Mouse (Mus musculus): ENCODE measurements around the gene Exoc3l2. TPM values are rescaled to one million over a fixed set of nuclear protein-coding genes. Genes with fewer than 3 reads are reported as not detected.
A peak's percentile ranks its signal among the peaks of the same experiment; 100 is the strongest.

Gene Exoc3l2
- polyA plus RNA-seq, 1 experiment: 3.0 TPM

- no peaks in the 10 kb centered on the region for H3K9me3 ChIP-seq (replicated peaks; ENCODE audit: control insufficient read depth, insufficient read depth, low read length, poor library complexity, severe bottlenecking)
- H3K27me3 ChIP-seq (ENCODE audit: control insufficient read depth, insufficient read depth, low read length, poor library complexity, severe bottlenecking): no peaks in the 10 kb centered on the region
- H3K4me3 ChIP-seq (ENCODE audit: low read depth, low read length): no peak overlapping the region
- TF ChIP-seq CTCF (IDR thresholded peaks at IDR 0.05; ENCODE audit: low read depth, low read length) (no peak), EP300 (IDR thresholded peaks at IDR 0.05; ENCODE audit: insufficient read depth, low read depth, low read length) (no peak), POLR2A (IDR thresholded peaks at IDR 0.05; ENCODE audit: insufficient read depth, low read length) (no peak)
- peaks cover 4% of the 10 kb centered on the region for H3K4me1 ChIP-seq (ENCODE audit: control insufficient read depth, insufficient read depth, low read length)
- H3K9ac ChIP-seq (ENCODE audit: low read depth, poor library complexity, severe bottlenecking): no peak overlapping the region
- no peak overlapping the region for H3K27ac ChIP-seq (ENCODE audit: insufficient read depth, low read length)
- no peaks in the 10 kb centered on the region for H3K36me3 ChIP-seq (ENCODE audit: control insufficient read depth, insufficient read depth, low read length, poor library complexity, severe bottlenecking)
Observed at GRCm38 (mm10) chr7:19472403-19472802, 9.3 kb downstream of the Exoc3l2 start.

GRCm38 (mm10) chr7:19473875-19474443, 10.8 kb downstream of the Exoc3l2 start:
- Histone ChIP-seq H3K9me3 (replicated peaks; ENCODE audit: control insufficient read depth, insufficient read depth, low read length, poor library complexity, severe bottlenecking) (no peaks in the 10 kb centered on the region), H3K36me3 (ENCODE audit: control insufficient read depth, insufficient read depth, low read length, poor library complexity, severe bottlenecking) (no peaks in the 10 kb centered on the region), H3K4me3 (ENCODE audit: low read depth, low read length) (peak overlapping the region; percentile 56), H3K9ac (ENCODE audit: low read depth, poor library complexity, severe bottlenecking) (peak overlapping the region; percentile 62), H3K27ac (ENCODE audit: insufficient read depth, low read length) (no peak overlapping the region), H3K27me3 (ENCODE audit: control insufficient read depth, insufficient read depth, low read length, poor library complexity, severe bottlenecking) (no peaks in the 10 kb centered on the region), H3K4me1 (ENCODE audit: control insufficient read depth, insufficient read depth, low read length) (no peaks in the 10 kb centered on the region)
- TF ChIP-seq EP300 (IDR thresholded peaks at IDR 0.05; ENCODE audit: insufficient read depth, low read depth, low read length) (no peak), CTCF (IDR thresholded peaks at IDR 0.05; ENCODE audit: low read depth, low read length) (no peak), POLR2A (IDR thresholded peaks at IDR 0.05; ENCODE audit: insufficient read depth, low read length) (no peak)

- Histone ChIP-seq H3K27me3 (ENCODE audit: control insufficient read depth, insufficient read depth, low read length, poor library complexity, severe bottlenecking) (no peaks in the 10 kb centered on the region), H3K36me3 (ENCODE audit: control insufficient read depth, insufficient read depth, low read length, poor library complexity, severe bottlenecking) (no peaks in the 10 kb centered on the region), H3K9ac (ENCODE audit: low read depth, poor library complexity, severe bottlenecking) (no peak overlapping the region), H3K27ac (ENCODE audit: insufficient read depth, low read length) (no peak overlapping the region), H3K9me3 (replicated peaks; ENCODE audit: control insufficient read depth, insufficient read depth, low read length, poor library complexity, severe bottlenecking) (no peaks in the 10 kb centered on the region), H3K4me3 (ENCODE audit: low read depth, low read length) (no peak overlapping the region), H3K4me1 (ENCODE audit: control insufficient read depth, insufficient read depth, low read length) (no peaks in the 10 kb centered on the region)
- TF ChIP-seq POLR2A (IDR thresholded peaks at IDR 0.05; ENCODE audit: insufficient read depth, low read length): no peak
- peak; percentile 8 for TF ChIP-seq CTCF (IDR thresholded peaks at IDR 0.05; ENCODE audit: low read depth, low read length)
Observed at GRCm38 (mm10) chr7:19477084-19477483, 14.0 kb downstream of the Exoc3l2 start.

- Histone ChIP-seq H3K9me3 (replicated peaks; ENCODE audit: control insufficient read depth, insufficient read depth, low read length, poor library complexity, severe bottlenecking) (no peaks in the 10 kb centered on the region), H3K27ac (ENCODE audit: insufficient read depth, low read length) (no peak overlapping the region), H3K36me3 (ENCODE audit: control insufficient read depth, insufficient read depth, low read length, poor library complexity, severe bottlenecking) (no peaks in the 10 kb centered on the region), H3K27me3 (ENCODE audit: control insufficient read depth, insufficient read depth, low read length, poor library complexity, severe bottlenecking) (no peaks in the 10 kb centered on the region), H3K4me3 (ENCODE audit: low read depth, low read length) (no peak overlapping the region), H3K9ac (ENCODE audit: low read depth, poor library complexity, severe bottlenecking) (no peak overlapping the region), H3K4me1 (ENCODE audit: control insufficient read depth, insufficient read depth, low read length) (no peaks in the 10 kb centered on the region)
- TF ChIP-seq POLR2A (IDR thresholded peaks at IDR 0.05; ENCODE audit: insufficient read depth, low read length): no peak
- peak; percentile 37 for TF ChIP-seq CTCF (IDR thresholded peaks at IDR 0.05; ENCODE audit: low read depth, low read length)
- no peak for TF ChIP-seq EP300 (IDR thresholded peaks at IDR 0.05; ENCODE audit: insufficient read depth, low read depth, low read length)
Observed at GRCm38 (mm10) chr7:19477624-19478384, 14.7 kb downstream of the Exoc3l2 start.

- no peaks in the 10 kb centered on the region for H3K4me1 ChIP-seq (ENCODE audit: control insufficient read depth, insufficient read depth, low read length)
- no peak overlapping the region for H3K4me3 ChIP-seq (ENCODE audit: low read depth, low read length)
- no peak for TF ChIP-seq EP300 (IDR thresholded peaks at IDR 0.05; ENCODE audit: insufficient read depth, low read depth, low read length)
- TF ChIP-seq CTCF (IDR thresholded peaks at IDR 0.05; ENCODE audit: low read depth, low read length): no peak
- TF ChIP-seq POLR2A (IDR thresholded peaks at IDR 0.05; ENCODE audit: insufficient read depth, low read length): no peak
- no peaks in the 10 kb centered on the region for H3K9me3 ChIP-seq (replicated peaks; ENCODE audit: control insufficient read depth, insufficient read depth, low read length, poor library complexity, severe bottlenecking)
- no peak overlapping the region for H3K27ac ChIP-seq (ENCODE audit: insufficient read depth, low read length)
- H3K36me3 ChIP-seq (ENCODE audit: control insufficient read depth, insufficient read depth, low read length, poor library complexity, severe bottlenecking): no peaks in the 10 kb centered on the region
- H3K27me3 ChIP-seq (ENCODE audit: control insufficient read depth, insufficient read depth, low read length, poor library complexity, severe bottlenecking): no peaks in the 10 kb centered on the region
- H3K9ac ChIP-seq (ENCODE audit: low read depth, poor library complexity, severe bottlenecking): no peak overlapping the region
Observed at GRCm38 (mm10) chr7:19483281-19483680, 20.1 kb downstream of the Exoc3l2 start.

GRCm38 (mm10) chr7:19485488-19485887, 22.4 kb downstream of the Exoc3l2 start:
- Histone ChIP-seq H3K27me3 (ENCODE audit: control insufficient read depth, insufficient read depth, low read length, poor library complexity, severe bottlenecking) (no peaks in the 10 kb centered on the region; the same call in 1 of the 2 replicates), H3K27ac (ENCODE audit: insufficient read depth, low read length) (no peak overlapping the region), H3K9me3 (replicated peaks; ENCODE audit: control insufficient read depth, insufficient read depth, low read length, poor library complexity, severe bottlenecking) (no peaks in the 10 kb centered on the region), H3K36me3 (ENCODE audit: control insufficient read depth, insufficient read depth, low read length, poor library complexity, severe bottlenecking) (no peaks in the 10 kb centered on the region), H3K4me1 (ENCODE audit: control insufficient read depth, insufficient read depth, low read length) (no peaks in the 10 kb centered on the region), H3K9ac (ENCODE audit: low read depth, poor library complexity, severe bottlenecking) (no peak overlapping the region), H3K4me3 (ENCODE audit: low read depth, low read length) (no peak overlapping the region)
- TF ChIP-seq CTCF (IDR thresholded peaks at IDR 0.05; ENCODE audit: low read depth, low read length) (no peak), EP300 (IDR thresholded peaks at IDR 0.05; ENCODE audit: insufficient read depth, low read depth, low read length) (no peak), POLR2A (IDR thresholded peaks at IDR 0.05; ENCODE audit: insufficient read depth, low read length) (no peak)

Data from ES-Bruce4 (cell line).